Mouse (Mus musculus) heart, adult 18-20 months (tissue): ENCODE measurements around the gene C1qtnf4. TPM values are rescaled to one million over a fixed set of nuclear protein-coding genes. Genes with fewer than 3 reads are reported as not detected.
"Not testable (repeated sequence)": the region's sequence is repeated elsewhere in the genome, so short reads cannot be mapped to it uniquely, and the experiment has no call there.

Source experiments
- DNase-seq, 2 experiments: peaks; one replicate each; pipeline ENCODE4 v3.0.0; 2021 to 2022; ENCODE audit warnings: mixed read lengths in 1 of 2
- total RNA-seq, 2 experiments: library from RNA; stranded (reverse); gene quantifications; 2 replicates each; pipeline ENCODE4 v1.2.3; 2021

Gene C1qtnf4
- total RNA-seq, 2 experiments from 2014 or later: 3.5 to 3.7 TPM

GRCm38 (mm10) chr2:90881824-90882223 lies 3.8 kb upstream of the C1qtnf4 start:
- DNase-seq: no peak

DNA sequence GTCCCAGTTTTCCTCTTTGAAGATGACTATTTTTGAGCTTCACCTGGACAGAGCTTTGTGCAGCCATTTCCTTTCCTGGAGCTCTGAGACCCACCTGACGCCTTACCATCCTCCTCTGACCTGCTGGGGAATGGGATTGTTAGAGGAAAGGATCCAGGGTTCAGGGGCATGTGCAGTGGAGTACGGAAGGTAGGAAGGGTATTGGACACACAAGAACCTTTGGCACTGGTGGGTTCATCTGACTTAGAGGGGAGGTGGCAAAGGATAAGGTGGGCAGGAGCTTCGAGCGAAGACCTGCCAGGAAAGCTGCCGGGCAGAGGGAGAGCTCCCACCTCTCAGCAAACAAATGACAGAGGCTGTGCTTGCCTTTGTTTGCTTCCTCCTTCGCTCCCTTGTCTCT lies 776 bp downstream of the C1qtnf4 start:
- no peak for DNase-seq

- no peak for DNase-seq
Measured at GRCm38 (mm10) chr2:90887627-90888026, 2.0 kb downstream of the C1qtnf4 start.

GRCm38 (mm10) chr2:90889550-90890548 lies 4.2 kb downstream of the C1qtnf4 start:
- DNase-seq: peak in 1 of 2 experiments; percentile 36

GRCm38 (mm10) chr2:90893673-90894298 lies 8.1 kb downstream of the C1qtnf4 start:
- DNase-seq: no peak

GRCm38 (mm10) chr2:90894299-90894677 lies 8.6 kb downstream of the C1qtnf4 start:
- not testable (repeated sequence) for DNase-seq

DNA sequence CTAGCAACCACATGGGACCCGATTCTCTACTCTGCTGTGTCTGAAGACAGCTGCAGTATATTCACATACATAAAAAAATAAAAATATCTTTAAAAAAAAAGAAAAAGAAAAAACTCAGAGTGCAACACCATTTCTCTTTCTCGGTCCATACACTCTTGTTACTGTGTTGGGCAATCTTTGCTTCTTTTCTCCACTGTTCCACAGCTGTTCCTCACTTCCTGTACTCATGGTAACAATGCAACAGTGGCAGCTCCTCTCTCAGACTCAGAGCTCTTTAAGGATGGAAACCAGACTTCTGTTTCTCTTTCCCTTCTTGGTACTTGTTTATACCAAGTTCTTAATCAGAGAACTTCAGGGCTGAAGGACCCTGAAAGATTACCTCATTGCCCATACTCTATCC lies 17.7 kb downstream of the C1qtnf4 start:
- no peak for DNase-seq

DNA sequence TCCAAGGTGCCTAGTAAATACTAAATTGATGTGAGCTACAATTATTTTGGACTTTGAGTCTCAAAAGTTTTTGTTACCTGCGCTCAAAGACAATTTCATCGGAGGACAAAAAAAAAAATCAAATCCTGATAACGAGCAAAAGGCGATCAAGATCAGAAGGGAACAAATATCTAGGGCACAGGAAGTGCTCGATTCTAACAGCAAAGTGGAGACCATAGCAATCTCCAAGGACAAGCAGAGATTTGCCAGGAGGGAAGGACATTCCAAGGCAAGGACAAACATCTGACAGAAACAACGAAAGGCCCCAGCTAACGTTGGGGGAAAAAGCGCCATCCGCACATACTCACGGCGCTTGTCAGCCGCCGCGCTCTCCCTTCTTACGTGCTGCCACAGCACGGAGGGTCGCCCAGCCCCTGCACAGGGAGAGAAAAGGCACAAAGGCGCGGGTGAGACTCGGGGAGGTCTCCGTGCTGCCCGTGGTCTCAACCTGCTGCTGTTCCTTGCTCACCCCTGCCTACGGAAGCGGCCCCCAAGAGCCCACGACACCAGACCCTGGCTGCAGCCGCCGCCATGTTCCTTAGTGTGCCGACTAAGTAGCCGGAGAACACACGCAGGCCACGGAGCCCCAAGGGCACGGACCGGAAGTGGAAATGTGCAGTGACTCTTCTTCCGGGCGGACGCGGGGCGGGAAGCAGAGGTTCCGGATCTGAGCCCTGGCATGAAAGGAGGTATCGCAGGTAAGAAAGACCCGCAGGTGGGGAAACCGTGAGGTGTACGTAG lies 18.6 kb downstream of the C1qtnf4 start, which contains the start of the genes Kbtbd4 and Ndufs3:
Kbtbd4 (plus strand) TSS at position 665 of the 780 bp plus-strand sequence.
Ndufs3 (minus strand) TSS at position 752 of the 780 bp plus-strand sequence.
- peak; percentile 90 to 93 for DNase-seq

DNA sequence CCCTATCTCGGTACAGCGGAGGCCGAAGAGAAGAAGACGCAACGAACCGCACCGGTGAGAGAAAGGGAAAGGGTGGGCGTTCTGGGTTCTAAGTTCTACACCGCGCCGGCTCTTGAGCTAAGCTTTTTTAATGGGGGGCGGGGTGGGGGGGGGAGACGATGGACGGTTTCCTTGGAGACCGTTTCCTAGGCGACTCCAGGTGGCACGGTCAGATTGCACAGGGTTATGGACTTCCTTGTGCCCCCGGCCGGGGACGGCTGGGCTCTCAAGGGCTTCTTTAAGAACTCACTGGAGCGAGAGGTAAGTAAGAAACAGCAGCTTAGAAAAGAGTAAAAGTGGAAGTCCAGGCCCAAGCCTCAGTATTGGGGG lies 19.2 kb downstream of the C1qtnf4 start:
- DNase-seq: no peak

- DNase-seq: no peak
Measured at GRCm38 (mm10) chr2:90906721-90907120, 21.1 kb downstream of the C1qtnf4 start.

- DNase-seq: no peak
Measured at GRCm38 (mm10) chr2:90910861-90911260, 25.2 kb downstream of the C1qtnf4 start.

GRCm38 (mm10) chr2:90911668-90912067 lies 26.0 kb downstream of the C1qtnf4 start:
- no peak for DNase-seq

DNA sequence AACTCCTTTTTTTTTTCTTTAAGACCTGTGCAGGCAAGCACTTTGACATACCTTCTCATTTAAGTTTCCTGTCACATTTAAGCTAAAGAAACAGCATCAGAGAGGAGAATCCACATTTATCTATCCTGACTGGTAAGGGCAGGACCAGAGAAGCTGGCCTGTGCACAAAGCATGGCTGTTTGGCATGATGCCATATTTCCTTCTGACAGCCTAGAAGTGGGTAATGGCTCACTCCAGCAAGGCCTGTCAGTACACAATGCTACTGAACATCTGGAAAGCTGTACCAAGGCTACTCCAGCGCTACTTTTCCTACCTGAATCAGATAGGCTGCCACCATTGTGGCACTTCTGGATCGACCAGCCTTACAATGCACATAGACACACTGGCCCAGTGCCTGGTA lies 28.0 kb downstream of the C1qtnf4 start:
- peak; percentile 48 to 49 for DNase-seq

DNA sequence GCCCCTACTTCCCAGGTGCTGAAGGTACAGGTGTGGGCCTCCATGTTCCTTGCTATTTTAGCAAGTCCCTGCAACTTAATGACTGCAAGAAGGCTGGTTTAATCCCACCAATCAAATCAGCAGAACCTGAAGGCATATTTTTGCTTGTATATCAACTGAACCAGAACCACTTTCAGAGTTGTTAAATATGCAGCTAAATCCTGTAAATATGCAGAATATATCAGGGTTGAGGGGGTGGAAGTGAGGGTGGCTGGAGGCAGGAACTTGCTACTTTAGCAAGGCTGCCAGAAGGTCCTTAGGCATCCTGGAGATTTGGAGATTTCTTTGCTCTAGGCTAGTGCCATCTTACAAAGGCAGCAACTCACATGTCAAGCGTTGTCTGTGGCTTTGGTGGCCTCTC lies 29.9 kb downstream of the C1qtnf4 start:
- no peak for DNase-seq

DNA sequence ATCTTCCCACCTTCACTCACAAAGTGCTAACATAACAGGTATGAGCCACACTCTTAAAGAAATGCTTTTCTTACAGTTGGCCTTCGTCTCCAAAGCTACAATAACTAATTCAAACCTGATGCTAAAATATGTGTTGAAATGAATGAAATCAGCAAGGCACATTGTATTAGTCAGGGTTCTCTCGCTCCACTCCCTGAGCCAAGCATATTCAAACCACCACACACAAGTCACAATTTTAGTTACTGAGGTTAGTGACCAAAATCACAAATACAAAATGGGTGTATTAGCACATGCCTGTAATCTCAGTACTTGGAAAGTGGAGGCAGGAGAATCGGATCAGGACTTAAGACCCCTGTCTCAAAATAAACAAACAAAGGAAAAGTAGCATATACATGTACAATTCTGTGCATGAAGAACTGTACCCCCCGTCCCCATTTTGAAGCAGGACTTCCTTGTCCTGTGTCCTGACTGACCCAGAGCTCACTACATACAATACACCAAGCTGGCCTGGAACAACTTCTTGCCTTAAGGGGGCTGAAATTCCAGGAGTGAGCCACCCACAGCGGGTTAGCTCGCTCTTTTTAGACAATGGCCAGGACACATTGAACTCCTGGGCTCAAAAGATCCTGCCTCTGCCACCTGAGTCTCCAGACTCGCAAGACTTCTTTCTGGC lies 31.0 kb downstream of the C1qtnf4 start:
- DNase-seq: no peak

- peak; percentile 78 to 80 for DNase-seq
Measured at GRCm38 (mm10) chr2:90917233-90917998, 31.8 kb downstream of the C1qtnf4 start.

DNA sequence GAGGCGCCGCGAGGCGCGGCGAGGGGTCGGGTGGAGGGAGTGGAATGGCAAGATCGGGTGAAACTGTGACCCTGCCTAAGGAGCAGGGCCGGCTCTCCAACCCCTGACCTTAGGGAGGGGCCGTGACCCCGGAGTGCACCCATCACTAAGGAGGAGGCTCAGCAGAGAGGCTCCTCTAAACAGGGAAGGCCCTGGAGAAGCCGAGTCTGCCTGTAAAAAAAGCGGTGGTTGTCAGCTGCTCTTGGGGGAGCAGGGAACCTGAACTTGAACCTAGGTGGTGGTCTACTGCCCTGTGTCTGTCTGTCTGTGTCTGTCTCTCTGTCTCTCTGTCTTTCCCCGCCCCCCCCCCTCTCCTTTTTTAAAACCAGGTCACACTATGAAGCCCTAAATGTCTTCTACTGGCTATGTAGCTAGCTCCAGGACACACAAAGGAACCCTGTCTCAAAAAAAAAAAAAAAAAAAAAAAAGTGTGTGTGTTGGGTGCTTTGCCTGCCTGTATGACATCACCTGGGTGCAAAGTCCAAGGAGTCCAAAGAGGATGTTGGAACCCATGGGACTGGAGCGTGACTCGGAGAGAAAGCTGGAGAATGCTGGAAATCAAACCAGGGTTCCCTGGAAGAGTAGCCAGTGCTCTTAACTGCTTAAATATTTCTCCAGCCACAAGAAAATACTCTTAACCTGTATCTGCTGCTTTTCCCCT lies 32.5 kb downstream of the C1qtnf4 start:
- DNase-seq: no peak

- no peak for DNase-seq
Measured at GRCm38 (mm10) chr2:90921178-90921577, 35.5 kb downstream of the C1qtnf4 start.

GRCm38 (mm10) chr2:90922636-90923035 lies 37.0 kb downstream of the C1qtnf4 start:
- no peak for DNase-seq

DNA sequence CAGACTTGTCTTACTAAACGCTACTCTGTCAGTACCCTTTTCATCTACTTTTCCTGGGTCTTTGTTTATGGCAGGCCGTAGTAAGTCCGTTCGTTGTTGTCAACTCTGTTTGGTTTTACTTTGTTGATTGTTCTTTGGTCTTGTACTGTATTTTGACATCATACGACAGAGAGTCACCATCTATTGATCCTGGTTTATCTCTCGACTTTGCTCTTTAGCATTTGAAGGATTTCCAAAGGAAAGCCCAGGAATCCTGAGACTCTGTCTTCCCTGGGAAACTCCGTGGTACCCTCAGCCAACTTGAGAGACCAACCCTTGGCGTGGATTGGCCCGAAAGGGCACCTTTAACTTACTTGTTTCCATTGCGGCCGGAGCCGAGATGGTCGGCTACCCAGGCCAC lies 42.9 kb downstream of the C1qtnf4 start:
- DNase-seq: no peak
